Mouse (Mus musculus): ENCODE results near the gene Ppil1.

- TF ChIP-seq MEF2A (IDR thresholded peaks at IDR 0.05; ENCODE audit: extremely low read depth, insufficient replicate concordance, low read depth, low read length, poor library complexity, severe bottlenecking), result no peak
- TF ChIP-seq EP300 (IDR thresholded peaks at IDR 0.05; ENCODE audit: low read depth in 1 of 2, low read length in 2 of 2), result no peak
- no peak for TF ChIP-seq USF2 (IDR thresholded peaks at IDR 0.05; ENCODE audit: borderline replicate concordance in 1 of 2, insufficient read depth in 1 of 2, low read depth in 1 of 2, low read length in 2 of 2)
- no peak for TF ChIP-seq GATA1 (IDR thresholded peaks at IDR 0.05; ENCODE audit: low read depth, low read length)
- no peak for TF ChIP-seq BHLHE40 (IDR thresholded peaks at IDR 0.05; ENCODE audit: borderline replicate concordance, low read depth, low read length)
- no peak for TF ChIP-seq POLR2AphosphoS2 (IDR thresholded peaks at IDR 0.05; ENCODE audit: low read length)
- no peak for TF ChIP-seq ETS1 (IDR thresholded peaks at IDR 0.05; ENCODE audit: low read depth, low read length)
- no peak for TF ChIP-seq MXI1 (IDR thresholded peaks at IDR 0.05; ENCODE audit: low read depth, low read length)
- TF ChIP-seq MAX (IDR thresholded peaks at IDR 0.05; ENCODE audit: low read length), result no peak
- TF ChIP-seq CTCF (IDR thresholded peaks at IDR 0.05 in 2 of 3, conservative IDR thresholded peaks at IDR 0.05 in 1 of 3; ENCODE audit: control insufficient read depth in 1 of 3, insufficient read depth in 1 of 3, low read depth in 2 of 3, low read length in 3 of 3, poor library complexity in 1 of 3, severe bottlenecking in 1 of 3), result no peak
- TF ChIP-seq USF1 (IDR thresholded peaks at IDR 0.05; ENCODE audit: low read depth, low read length), result no peak
These were observed 4.1 kb upstream of the Ppil1 start for GRCm38 (mm10) chr17:29267931-29268681.

Data from MEL (cell line).